ENCODE assay signal across 13 mouse cellular contexts in the genomic region with DNA sequence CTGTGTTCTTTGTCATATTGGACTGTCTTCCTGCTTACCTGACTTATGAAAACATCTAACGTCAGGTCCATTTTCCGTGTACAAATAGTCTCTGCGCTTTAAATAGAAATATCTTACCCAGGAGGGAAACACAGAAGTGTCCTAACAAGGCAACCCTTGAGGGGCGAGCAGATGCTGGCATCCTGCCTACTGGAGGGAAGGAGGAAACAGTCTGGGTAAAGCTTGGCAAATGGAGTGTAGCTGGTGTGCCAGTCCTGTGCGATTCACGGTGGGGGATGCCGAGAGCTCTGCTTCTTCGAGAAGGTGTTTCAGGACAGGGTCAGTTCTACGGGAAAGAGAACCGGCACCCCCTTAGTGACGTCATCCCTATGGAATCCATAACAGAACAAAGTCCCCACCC.
DNase-seq lines count a peak whose midpoint lies in the region; ATAC-seq and TF ChIP-seq lines count a peak whose summit lies in the region.
"Had no signal": no experiment of that assay in that cellular context is flagged by ENCODE, and none has a peak within 500 bp of the region (broad histone marks: within the 10 kb centered on the region; RNA-seq: fewer than 3 reads in every experiment).

No protein-coding gene starts in this region.

- H3K27ac ChIP-seq in heart, embryonic 12.5 days (ENCODE audit: poor library complexity, severe bottlenecking), result no peak overlapping the region
- peak overlapping the region; percentile 67 for H3K27ac ChIP-seq in heart, postnatal 0 days (ENCODE audit: low read depth)
- H3K27ac ChIP-seq: layer of hippocampus, adult 2 months; liver, embryonic 12.5 days had no signal

- peaks cover 7% of the 10 kb centered on the region; the same call in 1 of the 2 replicates for H3K9me3 ChIP-seq in heart, embryonic 12.5 days (replicated peaks)
- H3K9me3 ChIP-seq in heart, postnatal 0 days (replicated peaks; ENCODE audit: control insufficient read depth, low read length), result no peaks in the 10 kb centered on the region

- no peak overlapping the region for H3K4me2 ChIP-seq in heart, embryonic 12.5 days
- peak overlapping the region; percentile 44 for H3K4me2 ChIP-seq in heart, postnatal 0 days (ENCODE audit: low read depth, low read length)
- H3K4me2 ChIP-seq: liver, embryonic 12.5 days had no signal

- 56% methylated on average over 11 of the region's 11 CpGs for WGBS in heart, embryonic 12.5 days
- 22% methylated on average over 11 of the region's 11 CpGs for WGBS in heart, postnatal 0 days

- no peak overlapping the region for H3K9ac ChIP-seq in heart, embryonic 12.5 days
- no peak overlapping the region for H3K9ac ChIP-seq in heart, postnatal 0 days (replicated peaks; ENCODE audit: low read depth, low read length)
- H3K9ac ChIP-seq: liver, embryonic 12.5 days had no signal

- H3K36me3 ChIP-seq in heart, embryonic 12.5 days, result no peaks in the 10 kb centered on the region
- H3K36me3 ChIP-seq in heart, postnatal 0 days (replicated peaks; ENCODE audit: control insufficient read depth, insufficient read depth, low read length), result no peaks in the 10 kb centered on the region
- H3K36me3 ChIP-seq: liver, embryonic 12.5 days had no signal

- TF ChIP-seq EP300 in heart, postnatal 0 days (IDR thresholded peaks at IDR 0.05; ENCODE audit: low read depth), result peak; percentile 30; the same call in 1 of the 2 replicates

- H3K4me1 ChIP-seq in heart, embryonic 12.5 days (replicated peaks), result peaks cover 12% of the 10 kb centered on the region
- peaks cover 17% of the 10 kb centered on the region for H3K4me1 ChIP-seq in heart, postnatal 0 days (ENCODE audit: control insufficient read depth, insufficient read depth)
- H3K4me1 ChIP-seq: liver, embryonic 12.5 days had no signal

- DNase-seq in heart, adult 18-20 months, result peak; percentile 38 to 39
- peak; percentile 43 to 63 for DNase-seq in right cerebral cortex, postnatal 10 days (ENCODE audit: low spot score in 2 of 2)
- no peak for DNase-seq in right cerebral cortex, adult 2 months (ENCODE audit: low spot score in 2 of 2)
- peak; percentile 80 for DNase-seq in heart, postnatal 0 days (ENCODE audit: low spot score)
- DNase-seq in lung, postnatal 25 days (ENCODE audit: low spot score), result peak; percentile 47
- no peak for DNase-seq in ovary, postnatal 36 days (ENCODE audit: low spot score)
- DNase-seq in embryo, embryonic 9.5 days (ENCODE audit: extremely low spot score), result no peak
- DNase-seq: adrenal gland, postnatal 36 days; embryo, embryonic 11 days; thymus, adult 18-20 months had no signal

- ATAC-seq in heart, embryonic 12.5 days (ENCODE audit: insufficient number of reproducible peaks, low FRiP score), result no peak
- peak; percentile 89 for ATAC-seq in heart, postnatal 0 days (ENCODE audit: insufficient read depth, low read depth)
- ATAC-seq: liver, embryonic 12.5 days had no signal

- no peak overlapping the region for H3K4me3 ChIP-seq in heart, embryonic 12.5 days
- H3K4me3 ChIP-seq in heart, postnatal 0 days (ENCODE audit: low read depth, low read length), result no peak overlapping the region
- H3K4me3 ChIP-seq: layer of hippocampus, adult 2 months; liver, embryonic 12.5 days had no signal

- TF ChIP-seq CTCF in heart, postnatal 0 days (IDR thresholded peaks at IDR 0.05; ENCODE audit: low read depth), result no peak

- no peaks in the 10 kb centered on the region for H3K27me3 ChIP-seq in heart, embryonic 12.5 days (replicated peaks)
- no peaks in the 10 kb centered on the region for H3K27me3 ChIP-seq in heart, postnatal 0 days (ENCODE audit: control insufficient read depth, insufficient read depth, low read length)
- H3K27me3 ChIP-seq: liver, embryonic 12.5 days had no signal

Comparison
In these comparisons a context has a peak if more than half of its experiments do, and no peak if none do; other contexts are left out.
1. DNase-seq: peak in heart, adult 18-20 months (2 of 2), right cerebral cortex, postnatal 10 days (2 of 2), heart, postnatal 0 days (single experiment) and lung, postnatal 25 days (single experiment); none in right cerebral cortex, adult 2 months (0 of 2), ovary, postnatal 36 days (single experiment) and embryo, embryonic 9.5 days (single experiment).